Mouse (Mus musculus) hematopoietic stem cell, adult 5-6 weeks (primary cell): ENCODE measurements around the gene Fbxw11. TPM values are rescaled to one million over a fixed set of nuclear protein-coding genes. Genes with fewer than 3 reads are reported as not detected.
"Not testable (repeated sequence)": the region's sequence is repeated elsewhere in the genome, so short reads cannot be mapped to it uniquely, and the experiment has no call there.

ENCODE experiments used
- ATAC-seq, 2 experiments: fragments of 125-278 bp in 1 of 2; replicated peaks in 1 of 2; 2 replicates each; pipeline ENCODE4 v1.8.0; 2016 to 2017; ENCODE audit warnings: inconsistent platforms in 2 of 2, mild to moderate bottlenecking in 2 of 2, moderate number of reproducible peaks in 2 of 2, low read depth in 1 of 2, moderate TSS enrichment in 1 of 2; ENCODE audit not compliant: low FRiP score in 2 of 2, poor library complexity in 2 of 2, severe bottlenecking in 2 of 2, insufficient read depth in 1 of 2, low TSS enrichment in 1 of 2
- total RNA-seq: library from RNA; stranded (forward); fragments of 172-1452, 232-1000 nt; gene quantifications from 2 replicates; pipeline ENCODE4 v1.2.3, GENCODE M21; 2017

Fbxw11 gene
- 55.9 and 57.7 TPM in 2 replicates for total RNA-seq

- peak; percentile 91 for ATAC-seq
Measured at GRCm38 (mm10) chr11:32642249-32642876, at the start of gene Fbxw11. Gene Fbxw11 (plus strand): TSS chr11:32642724.

GRCm38 (mm10) chr11:32593081-32593480, 49.4 kb upstream of the Fbxw11 start:
- no peak for ATAC-seq

GRCm38 (mm10) chr11:32594122-32594521, 48.4 kb upstream of the Fbxw11 start:
- ATAC-seq, result no peak

GRCm38 (mm10) chr11:32600371-32600770, 42.2 kb upstream of the Fbxw11 start:
- ATAC-seq, result no peak

GRCm38 (mm10) chr11:32601528-32602323, 40.8 kb upstream of the Fbxw11 start:
- ATAC-seq, result no peak

- ATAC-seq, result no peak
Measured at GRCm38 (mm10) chr11:32604663-32605062, 37.9 kb upstream of the Fbxw11 start.

GRCm38 (mm10) chr11:32605131-32605860, 37.2 kb upstream of the Fbxw11 start:
- ATAC-seq, result no peak

- no peak for ATAC-seq
Measured at GRCm38 (mm10) chr11:32605907-32606306, 36.6 kb upstream of the Fbxw11 start.

GRCm38 (mm10) chr11:32607319-32607718, 35.2 kb upstream of the Fbxw11 start:
- no peak for ATAC-seq

GRCm38 (mm10) chr11:32610616-32611015, 31.9 kb upstream of the Fbxw11 start:
- ATAC-seq, result no peak

GRCm38 (mm10) chr11:32612304-32612703, 30.2 kb upstream of the Fbxw11 start:
- ATAC-seq, result no peak

GRCm38 (mm10) chr11:32614463-32614862, 28.1 kb upstream of the Fbxw11 start:
- no peak for ATAC-seq

- ATAC-seq, result no peak
Measured at GRCm38 (mm10) chr11:32615561-32615960, 27.0 kb upstream of the Fbxw11 start.

GRCm38 (mm10) chr11:32616091-32616490, 26.4 kb upstream of the Fbxw11 start:
- ATAC-seq, result no peak

GRCm38 (mm10) chr11:32618036-32618435, 24.5 kb upstream of the Fbxw11 start:
- no peak for ATAC-seq

GRCm38 (mm10) chr11:32618641-32619040, 23.9 kb upstream of the Fbxw11 start:
- ATAC-seq, result not testable (repeated sequence)

- peak; percentile 90 to 96 for ATAC-seq
Measured at GRCm38 (mm10) chr11:32619257-32619816, 23.2 kb upstream of the Fbxw11 start.
